Mouse (Mus musculus) cerebellum, postnatal 25 days (tissue): ENCODE measurements around the gene Clic5.
A peak's percentile ranks its signal among the peaks of the same experiment; 100 is the strongest.

Experiments
- DNase-seq, 2 experiments: peaks; one replicate each; pipeline ENCODE4 v3.0.0; 2021; ENCODE audit warnings: mixed read lengths in 2 of 2

Clic5 gene

GRCm38 (mm10) chr17:44199158-44199557, 10.8 kb downstream of the Clic5 start:
- no peak for DNase-seq

- no peak for DNase-seq
Measured at GRCm38 (mm10) chr17:44202952-44203351, 14.6 kb downstream of the Clic5 start.

GRCm38 (mm10) chr17:44204787-44205186, 16.4 kb downstream of the Clic5 start:
- no peak for DNase-seq

- DNase-seq: no peak
Measured at GRCm38 (mm10) chr17:44205562-44205961, 17.2 kb downstream of the Clic5 start.

GRCm38 (mm10) chr17:44208900-44209299, 20.5 kb downstream of the Clic5 start:
- DNase-seq: no peak

GRCm38 (mm10) chr17:44212960-44213619, 24.7 kb downstream of the Clic5 start:
- no peak for DNase-seq

- no peak for DNase-seq
Measured at GRCm38 (mm10) chr17:44215196-44215799, 26.9 kb downstream of the Clic5 start.

GRCm38 (mm10) chr17:44217185-44217584, 28.8 kb downstream of the Clic5 start:
- no peak for DNase-seq

GRCm38 (mm10) chr17:44219943-44220342, 31.6 kb downstream of the Clic5 start:
- no peak for DNase-seq

GRCm38 (mm10) chr17:44228428-44228827, 40.0 kb downstream of the Clic5 start:
- no peak for DNase-seq

GRCm38 (mm10) chr17:44230083-44230482, 41.7 kb downstream of the Clic5 start:
- no peak for DNase-seq

- no peak for DNase-seq
Measured at GRCm38 (mm10) chr17:44239030-44239721, 50.8 kb downstream of the Clic5 start.

- DNase-seq: no peak
Measured at GRCm38 (mm10) chr17:44240742-44241141, 52.4 kb downstream of the Clic5 start.

GRCm38 (mm10) chr17:44244096-44244495, 55.7 kb downstream of the Clic5 start:
- no peak for DNase-seq

GRCm38 (mm10) chr17:44244625-44245024, 56.2 kb downstream of the Clic5 start:
- no peak for DNase-seq

GRCm38 (mm10) chr17:44246153-44246700, 57.8 kb downstream of the Clic5 start:
- DNase-seq: no peak

- DNase-seq: no peak
Measured at GRCm38 (mm10) chr17:44249544-44249943, 61.2 kb downstream of the Clic5 start.

GRCm38 (mm10) chr17:44252653-44253052, 64.3 kb downstream of the Clic5 start:
- no peak for DNase-seq

- no peak for DNase-seq
Measured at GRCm38 (mm10) chr17:44254698-44255097, 66.3 kb downstream of the Clic5 start.

- DNase-seq: peak; percentile 58 to 75
Measured at GRCm38 (mm10) chr17:44256583-44256982, 68.2 kb downstream of the Clic5 start.

- no peak for DNase-seq
Measured at GRCm38 (mm10) chr17:44259245-44259644, 70.9 kb downstream of the Clic5 start.

GRCm38 (mm10) chr17:44261594-44262202, 73.3 kb downstream of the Clic5 start:
- DNase-seq: peak; percentile 59 to 81

GRCm38 (mm10) chr17:44270043-44270442, 81.7 kb downstream of the Clic5 start:
- no peak for DNase-seq
